Mouse (Mus musculus): ENCODE results near the gene Sfr1.

Sfr1 gene

GRCm38 (mm10) chr19:47731071-47731881 is at the start of gene Sfr1:
Gene Sfr1, plus strand, starts transcription at chr19:47731682.
- Histone ChIP-seq H3K9me3 (ENCODE audit: low read length) (0 out of 2 replicates have a peak, but pooled peaks cover 5% of the 10 kb centered on the region), H3K27me3 (ENCODE audit: insufficient read depth, low read length) (no peaks in the 10 kb centered on the region), H3K4me3 (replicated peaks; ENCODE audit: low read length) (peak within 1 kb of the TSS; percentile 89), H3K36me3 (ENCODE audit: insufficient read depth, low read length) (peaks cover 40% of the 10 kb centered on the region), H3K4me1 (replicated peaks; ENCODE audit: low read depth, low read length) (peaks cover 13% of the 10 kb centered on the region)
- TF ChIP-seq CTCF (conservative IDR thresholded peaks at IDR 0.05; ENCODE audit: low read length) (no peak), NANOG (IDR thresholded peaks at IDR 0.05; ENCODE audit: borderline replicate concordance, low read length) (no peak), POU5F1 (IDR thresholded peaks at IDR 0.05; ENCODE audit: borderline replicate concordance, low read length) (no peak)

- Histone ChIP-seq H3K4me1 (replicated peaks; ENCODE audit: low read depth, low read length) (no peaks in the 10 kb centered on the region), H3K4me3 (replicated peaks; ENCODE audit: low read length) (no peak overlapping the region), H3K36me3 (ENCODE audit: insufficient read depth, low read length) (no peaks in the 10 kb centered on the region), H3K9me3 (ENCODE audit: low read length) (no peaks in the 10 kb centered on the region), H3K27me3 (ENCODE audit: insufficient read depth, low read length) (peaks cover 24% of the 10 kb centered on the region)
- no peak for TF ChIP-seq NANOG (IDR thresholded peaks at IDR 0.05; ENCODE audit: borderline replicate concordance, low read length)
- TF ChIP-seq POU5F1 (IDR thresholded peaks at IDR 0.05; ENCODE audit: borderline replicate concordance, low read length), result no peak
- no peak for TF ChIP-seq CTCF (conservative IDR thresholded peaks at IDR 0.05; ENCODE audit: low read length)
Observed at GRCm38 (mm10) chr19:47689592-47689991, 41.9 kb upstream of the Sfr1 start.

- Histone ChIP-seq H3K9me3 (ENCODE audit: low read length) (no peaks in the 10 kb centered on the region), H3K4me3 (replicated peaks; ENCODE audit: low read length) (no peak within 1 kb of the TSS), H3K36me3 (ENCODE audit: insufficient read depth, low read length) (no peaks in the 10 kb centered on the region), H3K4me1 (replicated peaks; ENCODE audit: low read depth, low read length) (peaks cover 10% of the 10 kb centered on the region), H3K27me3 (ENCODE audit: insufficient read depth, low read length) (peaks cover 23% of the 10 kb centered on the region)
- TF ChIP-seq NANOG (IDR thresholded peaks at IDR 0.05; ENCODE audit: borderline replicate concordance, low read length) (no peak), CTCF (conservative IDR thresholded peaks at IDR 0.05; ENCODE audit: low read length) (no peak), POU5F1 (IDR thresholded peaks at IDR 0.05; ENCODE audit: borderline replicate concordance, low read length) (no peak)
Observed at GRCm38 (mm10) chr19:47691994-47692393, 39.5 kb upstream of the Sfr1 start, which contains the start of gene Col17a1. Gene Col17a1, minus strand, starts transcription at chr19:47692094.

GRCm38 (mm10) chr19:47695725-47696124 is 35.8 kb upstream of the Sfr1 start:
- H3K27me3 ChIP-seq (ENCODE audit: insufficient read depth, low read length), result peaks cover 17% of the 10 kb centered on the region
- no peaks in the 10 kb centered on the region for H3K9me3 ChIP-seq (ENCODE audit: low read length)
- no peak overlapping the region for H3K4me3 ChIP-seq (replicated peaks; ENCODE audit: low read length)
- TF ChIP-seq NANOG (IDR thresholded peaks at IDR 0.05; ENCODE audit: borderline replicate concordance, low read length) (no peak), POU5F1 (IDR thresholded peaks at IDR 0.05; ENCODE audit: borderline replicate concordance, low read length) (no peak), CTCF (conservative IDR thresholded peaks at IDR 0.05; ENCODE audit: low read length) (no peak)
- H3K36me3 ChIP-seq (ENCODE audit: insufficient read depth, low read length), result no peaks in the 10 kb centered on the region
- H3K4me1 ChIP-seq (replicated peaks; ENCODE audit: low read depth, low read length), result peaks cover 21% of the 10 kb centered on the region

GRCm38 (mm10) chr19:47696411-47696810 is 35.1 kb upstream of the Sfr1 start:
- TF ChIP-seq POU5F1 (IDR thresholded peaks at IDR 0.05; ENCODE audit: borderline replicate concordance, low read length) (no peak), CTCF (conservative IDR thresholded peaks at IDR 0.05; ENCODE audit: low read length) (no peak), NANOG (IDR thresholded peaks at IDR 0.05; ENCODE audit: borderline replicate concordance, low read length) (no peak)
- Histone ChIP-seq H3K4me3 (replicated peaks; ENCODE audit: low read length) (0 out of 2 replicates have a peak overlapping the region, but pooled peaks have one; percentile 8), H3K9me3 (ENCODE audit: low read length) (no peaks in the 10 kb centered on the region), H3K27me3 (ENCODE audit: insufficient read depth, low read length) (peaks cover 14% of the 10 kb centered on the region), H3K36me3 (ENCODE audit: insufficient read depth, low read length) (no peaks in the 10 kb centered on the region), H3K4me1 (replicated peaks; ENCODE audit: low read depth, low read length) (peaks cover 21% of the 10 kb centered on the region)

GRCm38 (mm10) chr19:47697067-47697466 is 34.4 kb upstream of the Sfr1 start:
- Histone ChIP-seq H3K4me3 (replicated peaks; ENCODE audit: low read length) (no peak overlapping the region), H3K36me3 (ENCODE audit: insufficient read depth, low read length) (no peaks in the 10 kb centered on the region), H3K9me3 (ENCODE audit: low read length) (no peaks in the 10 kb centered on the region), H3K4me1 (replicated peaks; ENCODE audit: low read depth, low read length) (peaks cover 21% of the 10 kb centered on the region), H3K27me3 (ENCODE audit: insufficient read depth, low read length) (peaks cover 7% of the 10 kb centered on the region; the same call in 1 of the 2 replicates)
- TF ChIP-seq CTCF (conservative IDR thresholded peaks at IDR 0.05; ENCODE audit: low read length), result no peak
- no peak for TF ChIP-seq POU5F1 (IDR thresholded peaks at IDR 0.05; ENCODE audit: borderline replicate concordance, low read length)
- TF ChIP-seq NANOG (IDR thresholded peaks at IDR 0.05; ENCODE audit: borderline replicate concordance, low read length), result no peak

GRCm38 (mm10) chr19:47698266-47698665 is 33.2 kb upstream of the Sfr1 start:
- Histone ChIP-seq H3K4me1 (replicated peaks; ENCODE audit: low read depth, low read length) (peaks cover 21% of the 10 kb centered on the region), H3K27me3 (ENCODE audit: insufficient read depth, low read length) (0 out of 2 replicates have a peak, but pooled peaks cover 2% of the 10 kb centered on the region), H3K4me3 (replicated peaks; ENCODE audit: low read length) (no peak overlapping the region), H3K9me3 (ENCODE audit: low read length) (no peaks in the 10 kb centered on the region), H3K36me3 (ENCODE audit: insufficient read depth, low read length) (no peaks in the 10 kb centered on the region)
- no peak for TF ChIP-seq CTCF (conservative IDR thresholded peaks at IDR 0.05; ENCODE audit: low read length)
- TF ChIP-seq NANOG (IDR thresholded peaks at IDR 0.05; ENCODE audit: borderline replicate concordance, low read length), result no peak
- TF ChIP-seq POU5F1 (IDR thresholded peaks at IDR 0.05; ENCODE audit: borderline replicate concordance, low read length), result no peak

- Histone ChIP-seq H3K36me3 (ENCODE audit: insufficient read depth, low read length) (no peaks in the 10 kb centered on the region), H3K9me3 (ENCODE audit: low read length) (no peaks in the 10 kb centered on the region), H3K4me3 (replicated peaks; ENCODE audit: low read length) (no peak overlapping the region), H3K27me3 (ENCODE audit: insufficient read depth, low read length) (0 out of 2 replicates have a peak, but pooled peaks cover 2% of the 10 kb centered on the region), H3K4me1 (replicated peaks; ENCODE audit: low read depth, low read length) (peaks cover 30% of the 10 kb centered on the region)
- TF ChIP-seq POU5F1 (IDR thresholded peaks at IDR 0.05; ENCODE audit: borderline replicate concordance, low read length), result no peak
- no peak for TF ChIP-seq CTCF (conservative IDR thresholded peaks at IDR 0.05; ENCODE audit: low read length)
- no peak for TF ChIP-seq NANOG (IDR thresholded peaks at IDR 0.05; ENCODE audit: borderline replicate concordance, low read length)
Observed at GRCm38 (mm10) chr19:47699743-47700142, 31.7 kb upstream of the Sfr1 start.
